Mouse (Mus musculus): ENCODE data around the gene Phc3. TPM values are rescaled to one million over a fixed set of nuclear protein-coding genes. Genes with fewer than 3 reads are reported as not detected.

The Phc3 gene
- polyA plus RNA-seq, 1 experiment = 25.9 TPM

- Histone ChIP-seq H3K27me3 (ENCODE audit: control insufficient read depth, insufficient read depth, low read length) (no peaks in the 10 kb centered on the region), H3K4me1 (ENCODE audit: control insufficient read depth, insufficient read depth, low read length) (peaks cover 9% of the 10 kb centered on the region; the same call in 1 of the 2 replicates), H3K27ac (ENCODE audit: insufficient read depth, low read length) (no peak overlapping the region; the same call in 1 of the 2 replicates), H3K4me3 (replicated peaks; ENCODE audit: insufficient read depth, low read depth, low read length) (no peak overlapping the region)
- peak; percentile 77 to 86 for DNase-seq
- TF ChIP-seq CTCF (IDR thresholded peaks at IDR 0.05; ENCODE audit: borderline replicate concordance, insufficient read depth, low read depth, low read length) = no peak
- no peak for TF ChIP-seq POLR2A (IDR thresholded peaks at IDR 0.05; ENCODE audit: borderline replicate concordance, insufficient read depth, low read length)
- 29% methylated on average over 3 of the region's 3 CpGs for WGBS
These were observed 17.6 kb downstream of the Phc3 start for GRCm38 (mm10) chr3:30951652-30952051.

- H3K27me3 ChIP-seq (ENCODE audit: control insufficient read depth, insufficient read depth, low read length) = no peaks in the 10 kb centered on the region
These were observed 34.8 kb downstream of the Phc3 start for GRCm38 (mm10) chr3:30934384-30934783.

GRCm38 (mm10) chr3:30929828-30930227, 39.4 kb downstream of the Phc3 start:
- peaks cover under 1% of the 10 kb centered on the region; the same call in 1 of the 2 replicates for H3K4me1 ChIP-seq (ENCODE audit: control insufficient read depth, insufficient read depth, low read length)
- H3K27me3 ChIP-seq (ENCODE audit: control insufficient read depth, insufficient read depth, low read length) = no peaks in the 10 kb centered on the region
- no peak for DNase-seq
- no peak for TF ChIP-seq POLR2A (IDR thresholded peaks at IDR 0.05; ENCODE audit: borderline replicate concordance, insufficient read depth, low read length)
- no peak for TF ChIP-seq CTCF (IDR thresholded peaks at IDR 0.05; ENCODE audit: borderline replicate concordance, insufficient read depth, low read depth, low read length)
- H3K4me3 ChIP-seq (replicated peaks; ENCODE audit: insufficient read depth, low read depth, low read length) = no peak overlapping the region
- WGBS = 52% methylated on average over 3 of the region's 3 CpGs
- no peak overlapping the region for H3K27ac ChIP-seq (ENCODE audit: insufficient read depth, low read length)

More at GRCm38 (mm10) chr3:30934384-30934783, 34.8 kb downstream of the Phc3 start:
- Histone ChIP-seq H3K4me1 (ENCODE audit: control insufficient read depth, insufficient read depth, low read length) (peaks cover 4% of the 10 kb centered on the region; the same call in 1 of the 2 replicates), H3K4me3 (replicated peaks; ENCODE audit: insufficient read depth, low read depth, low read length) (no peak overlapping the region), H3K27ac (ENCODE audit: insufficient read depth, low read length) (no peak overlapping the region)
- TF ChIP-seq CTCF (IDR thresholded peaks at IDR 0.05; ENCODE audit: borderline replicate concordance, insufficient read depth, low read depth, low read length) = no peak
- TF ChIP-seq POLR2A (IDR thresholded peaks at IDR 0.05; ENCODE audit: borderline replicate concordance, insufficient read depth, low read length) = no peak
- no peak for DNase-seq

- H3K4me3 ChIP-seq (replicated peaks; ENCODE audit: insufficient read depth, low read depth, low read length) = no peak overlapping the region
- H3K27me3 ChIP-seq (ENCODE audit: control insufficient read depth, insufficient read depth, low read length) = no peaks in the 10 kb centered on the region
- H3K4me1 ChIP-seq (ENCODE audit: control insufficient read depth, insufficient read depth, low read length) = no peaks in the 10 kb centered on the region
- TF ChIP-seq POLR2A (IDR thresholded peaks at IDR 0.05; ENCODE audit: borderline replicate concordance, insufficient read depth, low read length) (no peak), CTCF (IDR thresholded peaks at IDR 0.05; ENCODE audit: borderline replicate concordance, insufficient read depth, low read depth, low read length) (no peak)
- 84% methylated on average over 3 of the region's 3 CpGs for WGBS
- DNase-seq = no peak
- no peak overlapping the region for H3K27ac ChIP-seq (ENCODE audit: insufficient read depth, low read length)
These were observed 41.6 kb downstream of the Phc3 start for GRCm38 (mm10) chr3:30927664-30928063.

- TF ChIP-seq POLR2A (IDR thresholded peaks at IDR 0.05; ENCODE audit: borderline replicate concordance, insufficient read depth, low read length) = no peak
- no peak for TF ChIP-seq CTCF (IDR thresholded peaks at IDR 0.05; ENCODE audit: borderline replicate concordance, insufficient read depth, low read depth, low read length)
- no peak overlapping the region for H3K27ac ChIP-seq (ENCODE audit: insufficient read depth, low read length)
- no peaks in the 10 kb centered on the region for H3K27me3 ChIP-seq (ENCODE audit: control insufficient read depth, insufficient read depth, low read length)
- no peaks in the 10 kb centered on the region for H3K4me1 ChIP-seq (ENCODE audit: control insufficient read depth, insufficient read depth, low read length)
- no peak overlapping the region for H3K4me3 ChIP-seq (replicated peaks; ENCODE audit: insufficient read depth, low read depth, low read length)
- DNase-seq = no peak
- WGBS = 93% methylated on average over 4 of the region's 4 CpGs
These were observed 52.1 kb downstream of the Phc3 start for GRCm38 (mm10) chr3:30917160-30917559.

- H3K4me1 ChIP-seq (ENCODE audit: control insufficient read depth, insufficient read depth, low read length) = no peaks in the 10 kb centered on the region
- WGBS = 92% methylated on average over 1 of the region's 1 CpGs
- H3K4me3 ChIP-seq (replicated peaks; ENCODE audit: insufficient read depth, low read depth, low read length) = no peak overlapping the region
- no peak overlapping the region for H3K27ac ChIP-seq (ENCODE audit: insufficient read depth, low read length)
- DNase-seq = no peak
- TF ChIP-seq POLR2A (IDR thresholded peaks at IDR 0.05; ENCODE audit: borderline replicate concordance, insufficient read depth, low read length) (no peak), CTCF (IDR thresholded peaks at IDR 0.05; ENCODE audit: borderline replicate concordance, insufficient read depth, low read depth, low read length) (no peak)
- no peaks in the 10 kb centered on the region for H3K27me3 ChIP-seq (ENCODE audit: control insufficient read depth, insufficient read depth, low read length)
These were observed 64.6 kb downstream of the Phc3 start for GRCm38 (mm10) chr3:30904658-30905057.

GRCm38 (mm10) chr3:30899407-30899806, 69.8 kb downstream of the Phc3 start:
- WGBS = 97% methylated on average over 8 of the region's 8 CpGs
- no peak for DNase-seq
- Histone ChIP-seq H3K4me3 (replicated peaks; ENCODE audit: insufficient read depth, low read depth, low read length) (no peak overlapping the region), H3K27ac (ENCODE audit: insufficient read depth, low read length) (no peak overlapping the region), H3K27me3 (ENCODE audit: control insufficient read depth, insufficient read depth, low read length) (no peaks in the 10 kb centered on the region), H3K4me1 (ENCODE audit: control insufficient read depth, insufficient read depth, low read length) (no peaks in the 10 kb centered on the region)
- TF ChIP-seq CTCF (IDR thresholded peaks at IDR 0.05; ENCODE audit: borderline replicate concordance, insufficient read depth, low read depth, low read length) = no peak
- TF ChIP-seq POLR2A (IDR thresholded peaks at IDR 0.05; ENCODE audit: borderline replicate concordance, insufficient read depth, low read length) = no peak

GRCm38 (mm10) chr3:30896721-30897120, 72.5 kb downstream of the Phc3 start:
- Histone ChIP-seq H3K27ac (ENCODE audit: insufficient read depth, low read length) (no peak overlapping the region), H3K27me3 (ENCODE audit: control insufficient read depth, insufficient read depth, low read length) (no peaks in the 10 kb centered on the region), H3K4me3 (replicated peaks; ENCODE audit: insufficient read depth, low read depth, low read length) (no peak overlapping the region), H3K4me1 (ENCODE audit: control insufficient read depth, insufficient read depth, low read length) (no peaks in the 10 kb centered on the region)
- TF ChIP-seq CTCF (IDR thresholded peaks at IDR 0.05; ENCODE audit: borderline replicate concordance, insufficient read depth, low read depth, low read length) (no peak), POLR2A (IDR thresholded peaks at IDR 0.05; ENCODE audit: borderline replicate concordance, insufficient read depth, low read length) (no peak)
- WGBS = 51% methylated on average over 5 of the region's 5 CpGs
- no peak for DNase-seq
